Mouse (Mus musculus): ENCODE results near the gene Prkar2b. TPM values are rescaled to one million over a fixed set of nuclear protein-coding genes. Genes with fewer than 3 reads are reported as not detected.
A peak's percentile ranks its signal among the peaks of the same experiment; 100 is the strongest.

Prkar2b gene
- total and polyA plus RNA-seq, 3 experiments, result 15.7 to 154 (median 34.1) TPM

- TF ChIP-seq MYC (IDR thresholded peaks at IDR 0.05; ENCODE audit: low read depth, low read length), result no peak
- no peak for TF ChIP-seq HCFC1 (IDR thresholded peaks at IDR 0.05; ENCODE audit: low read depth, low read length)
- no peak for TF ChIP-seq MEF2A (IDR thresholded peaks at IDR 0.05; ENCODE audit: extremely low read depth, insufficient replicate concordance, low read depth, low read length, poor library complexity, severe bottlenecking)
- peak; percentile 84 for TF ChIP-seq GATA1 (IDR thresholded peaks at IDR 0.05; ENCODE audit: low read depth, low read length)
- TF ChIP-seq CHD1 (IDR thresholded peaks at IDR 0.05; ENCODE audit: low read depth, low read length), result no peak
- TF ChIP-seq MYB (IDR thresholded peaks at IDR 0.05; ENCODE audit: low read depth, low read length), result peak; percentile 48; the same call in 1 of the 2 replicates
- no peak for TF ChIP-seq CHD2 (IDR thresholded peaks at IDR 0.05; ENCODE audit: low read length)
- peak; percentile 85 for TF ChIP-seq TAL1 (IDR thresholded peaks at IDR 0.05; ENCODE audit: low read length)
- TF ChIP-seq SIN3A (IDR thresholded peaks at IDR 0.05; ENCODE audit: low read length), result peak; percentile 89
- TF ChIP-seq E2F4 (IDR thresholded peaks at IDR 0.05; ENCODE audit: borderline replicate concordance, low read depth, low read length), result no peak
- TF ChIP-seq POLR2AphosphoS5 (IDR thresholded peaks at IDR 0.05; ENCODE audit: borderline replicate concordance, low read depth, low read length), result no peak
- no peak for TF ChIP-seq ELF1 (IDR thresholded peaks at IDR 0.05; ENCODE audit: low read depth, low read length)
- TF ChIP-seq BHLHE40 (IDR thresholded peaks at IDR 0.05; ENCODE audit: borderline replicate concordance, low read depth, low read length), result no peak
- 0 out of 2 replicates have a peak, but pooled peaks have one; percentile 31 for TF ChIP-seq RCOR1 (IDR thresholded peaks at IDR 0.05; ENCODE audit: low read depth, low read length)
- no peak for TF ChIP-seq UBTF (IDR thresholded peaks at IDR 0.05; ENCODE audit: borderline replicate concordance, insufficient read depth, low read depth, low read length)
- TF ChIP-seq MAZ (IDR thresholded peaks at IDR 0.05; ENCODE audit: low read depth, low read length), result no peak
- no peak for TF ChIP-seq KAT2A (conservative IDR thresholded peaks at IDR 0.05; ENCODE audit: low read depth, low read length)
- no peak for TF ChIP-seq NELFE (IDR thresholded peaks at IDR 0.05; ENCODE audit: low read depth, low read length)
- no peak for TF ChIP-seq ZNF384 (IDR thresholded peaks at IDR 0.05; ENCODE audit: low read depth, low read length)
- TF ChIP-seq MAFK (IDR thresholded peaks at IDR 0.05; ENCODE audit: borderline replicate concordance, low read depth, low read length), result no peak
- TF ChIP-seq EP300 (IDR thresholded peaks at IDR 0.05; ENCODE audit: low read depth in 1 of 2, low read length in 2 of 2), result peak; percentile 45 to 90; a peak in 3 of 4 replicates
Observed at GRCm38 (mm10) chr12:31943020-31943654, 118.0 kb downstream of the Prkar2b start (continued).

- peaks cover 11 to 31% of the 10 kb centered on the region in 2 experiments for H3K36me3 ChIP-seq (ENCODE audit: control insufficient read depth in 1 of 2, insufficient read depth in 2 of 2, low read length in 2 of 2)
- no peak overlapping the region for H3K27ac ChIP-seq (ENCODE audit: control insufficient read depth, low read depth, low read length)
- H3K9me3 ChIP-seq (replicated peaks; ENCODE audit: insufficient read depth, low read length), result no peaks in the 10 kb centered on the region
- peaks cover 8 to 16% of the 10 kb centered on the region in 2 experiments for H3K4me1 ChIP-seq (ENCODE audit: control insufficient read depth in 1 of 2, insufficient read depth in 2 of 2, low read length in 2 of 2)
- TF ChIP-seq NELFE (IDR thresholded peaks at IDR 0.05; ENCODE audit: low read depth, low read length) (no peak), TCF12 (IDR thresholded peaks at IDR 0.05; ENCODE audit: low read depth, low read length) (no peak), MAZ (IDR thresholded peaks at IDR 0.05; ENCODE audit: low read depth, low read length) (no peak), RAD21 (IDR thresholded peaks at IDR 0.05; ENCODE audit: low read depth, low read length) (no peak), POLR2A (IDR thresholded peaks at IDR 0.05; ENCODE audit: control insufficient read depth in 1 of 2, insufficient read depth in 1 of 2, low read depth in 1 of 2, low read length in 2 of 2, poor library complexity in 1 of 2) (no peak), HCFC1 (IDR thresholded peaks at IDR 0.05; ENCODE audit: low read depth, low read length) (no peak), ELF1 (IDR thresholded peaks at IDR 0.05; ENCODE audit: low read depth, low read length) (no peak), MAFK (IDR thresholded peaks at IDR 0.05; ENCODE audit: borderline replicate concordance, low read depth, low read length) (no peak), TAL1 (IDR thresholded peaks at IDR 0.05; ENCODE audit: low read length) (no peak), SMC3 (IDR thresholded peaks at IDR 0.05; ENCODE audit: low read depth, low read length) (no peak), EP300 (IDR thresholded peaks at IDR 0.05; ENCODE audit: low read depth in 1 of 2, low read length in 2 of 2) (no peak), POLR2AphosphoS2 (IDR thresholded peaks at IDR 0.05; ENCODE audit: low read length) (no peak), GABPA (IDR thresholded peaks at IDR 0.05; ENCODE audit: low read depth, low read length) (no peak), ZMIZ1 (IDR thresholded peaks at IDR 0.05; ENCODE audit: low read depth, low read length) (no peak), BHLHE40 (IDR thresholded peaks at IDR 0.05; ENCODE audit: borderline replicate concordance, low read depth, low read length) (no peak)
- H3K27me3 ChIP-seq (ENCODE audit: control insufficient read depth in 1 of 2, insufficient read depth in 2 of 2, low read length in 2 of 2), result no peaks in the 10 kb centered on the region
- no peaks in the 10 kb centered on the region for H3K79me2 ChIP-seq (ENCODE audit: control insufficient read depth, insufficient read depth, low read length, poor library complexity)
- H3K4me3 ChIP-seq (ENCODE audit: control insufficient read depth in 1 of 2, insufficient read depth in 1 of 2, low read depth in 2 of 2, low read length in 2 of 2), result no peak overlapping the region
- no peak overlapping the region for H3K9ac ChIP-seq (ENCODE audit: control insufficient read depth, low read depth, low read length, poor library complexity, severe bottlenecking)
- DNase-seq (ENCODE audit: low read depth, low spot score), result no peak
Observed at GRCm38 (mm10) chr12:31939026-31939425, 122.1 kb downstream of the Prkar2b start.

All from MEL (cell line).